Mouse (Mus musculus): Measurements from ENCODE around the gene Smpd2.

GRCm38 (mm10) chr10:41464401-41464955, 25.7 kb downstream of the Smpd2 start:
- TF ChIP-seq POLR2A (IDR thresholded peaks at IDR 0.05; ENCODE audit: low read depth, low read length) (no peak), CTCF (IDR thresholded peaks at IDR 0.05; ENCODE audit: extremely low read depth, insufficient read length, insufficient replicate concordance, low read depth, low read length) (no peak)
